Mouse (Mus musculus) embryo, embryonic 10.5 days (tissue): ENCODE measurements around the gene Srebf1.

ENCODE experiments used
- DNase-seq: peaks from one replicate; pipeline ENCODE4 v3.0.0-alpha.2; 2015; ENCODE audit warnings: low spot score

Srebf1 gene

DNA sequence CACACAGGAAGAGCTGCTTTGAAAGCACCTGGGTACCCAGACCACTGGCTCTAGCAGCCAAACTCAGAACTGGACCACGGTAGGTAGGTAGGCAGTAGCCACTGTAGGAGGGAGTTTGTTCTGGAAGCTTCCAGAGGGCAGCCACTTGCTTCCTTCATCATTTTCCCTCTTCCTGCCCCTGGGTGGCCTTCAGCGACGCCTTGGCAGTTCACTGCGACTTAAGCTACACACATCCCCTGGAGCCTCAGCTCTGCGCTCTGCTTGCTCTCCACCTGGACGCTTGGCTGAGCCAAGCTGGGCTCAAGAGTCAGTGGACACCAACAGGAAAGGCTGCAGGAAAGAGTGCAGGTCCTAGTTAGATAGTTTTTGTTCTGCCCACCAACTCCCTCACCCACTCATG is 44.4 kb downstream of the Srebf1 start:
- DNase-seq, result no peak

DNA sequence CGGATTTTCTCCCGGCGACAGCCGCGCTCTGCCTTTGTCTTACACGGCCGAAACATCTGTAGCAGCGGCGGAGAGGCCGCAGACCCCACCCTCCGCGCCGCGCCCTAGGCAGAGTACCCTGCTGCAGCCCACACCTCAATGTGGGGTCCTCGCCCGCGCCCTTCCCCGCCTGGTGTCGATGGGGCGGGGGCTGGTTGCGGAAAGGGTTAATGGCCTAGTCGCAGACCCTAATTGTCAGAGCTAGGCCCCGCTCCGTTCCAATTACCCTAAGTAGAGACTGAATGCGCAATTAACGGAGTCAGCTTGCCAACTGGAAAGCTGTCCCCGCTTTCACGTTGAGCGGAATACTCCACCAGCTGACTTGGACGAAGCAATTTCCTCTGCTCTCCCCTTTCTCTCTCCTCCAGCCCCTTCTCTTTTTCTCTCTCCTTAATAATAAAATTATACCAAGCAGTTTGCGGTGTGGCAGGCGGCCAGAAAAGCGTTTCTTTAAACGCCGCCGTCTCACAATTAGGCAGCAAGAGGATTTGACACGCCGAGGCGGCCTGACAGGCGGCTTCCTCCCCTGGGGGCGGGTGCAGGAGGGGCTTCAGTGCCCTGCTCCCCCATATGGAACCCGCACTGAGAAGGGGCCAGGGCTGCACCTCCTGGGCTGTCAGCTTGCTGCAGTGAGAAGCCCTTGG is 45.3 kb downstream of the Srebf1 start:
- peak; percentile 66 for DNase-seq

DNA sequence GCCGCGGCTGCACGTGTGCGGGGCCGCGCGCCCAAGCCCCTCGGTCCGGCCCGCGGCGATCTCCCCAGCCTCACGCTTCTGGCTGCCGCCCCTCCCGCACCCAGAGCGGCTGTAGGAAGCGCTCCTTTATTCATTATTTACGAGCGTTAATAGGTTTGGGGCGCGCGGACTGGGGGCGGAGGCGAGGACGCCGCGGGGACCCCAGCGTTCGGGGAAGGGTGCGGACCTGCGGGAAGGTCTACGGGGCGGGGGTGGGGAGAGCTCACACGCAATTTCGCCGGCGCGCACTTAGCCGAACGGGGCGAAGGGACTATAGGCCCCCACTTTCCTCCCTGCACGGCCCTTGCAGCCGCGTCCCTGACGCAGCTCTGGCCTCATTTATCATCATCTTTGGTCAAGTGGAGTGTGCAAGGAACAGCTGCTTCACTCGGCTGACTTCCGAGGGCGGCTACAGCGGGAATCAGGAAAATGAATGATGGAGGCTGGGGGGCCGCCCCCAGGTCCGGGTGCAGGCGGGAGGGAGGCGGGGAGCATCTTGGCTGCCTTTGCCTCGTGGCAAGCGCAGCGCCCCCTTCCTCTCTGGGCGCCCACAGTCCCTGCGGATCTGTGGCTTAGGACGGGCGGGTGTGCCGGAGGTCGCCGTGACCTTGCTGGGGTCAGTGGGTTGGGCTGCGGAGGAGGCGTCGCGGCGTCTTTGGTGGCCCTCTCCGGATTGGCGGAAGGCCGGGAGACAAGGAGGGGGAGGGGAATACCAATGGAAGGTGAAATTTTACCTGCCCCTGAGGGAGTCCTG is 46.0 kb downstream of the Srebf1 start:
- peak; percentile 80 for DNase-seq

DNA sequence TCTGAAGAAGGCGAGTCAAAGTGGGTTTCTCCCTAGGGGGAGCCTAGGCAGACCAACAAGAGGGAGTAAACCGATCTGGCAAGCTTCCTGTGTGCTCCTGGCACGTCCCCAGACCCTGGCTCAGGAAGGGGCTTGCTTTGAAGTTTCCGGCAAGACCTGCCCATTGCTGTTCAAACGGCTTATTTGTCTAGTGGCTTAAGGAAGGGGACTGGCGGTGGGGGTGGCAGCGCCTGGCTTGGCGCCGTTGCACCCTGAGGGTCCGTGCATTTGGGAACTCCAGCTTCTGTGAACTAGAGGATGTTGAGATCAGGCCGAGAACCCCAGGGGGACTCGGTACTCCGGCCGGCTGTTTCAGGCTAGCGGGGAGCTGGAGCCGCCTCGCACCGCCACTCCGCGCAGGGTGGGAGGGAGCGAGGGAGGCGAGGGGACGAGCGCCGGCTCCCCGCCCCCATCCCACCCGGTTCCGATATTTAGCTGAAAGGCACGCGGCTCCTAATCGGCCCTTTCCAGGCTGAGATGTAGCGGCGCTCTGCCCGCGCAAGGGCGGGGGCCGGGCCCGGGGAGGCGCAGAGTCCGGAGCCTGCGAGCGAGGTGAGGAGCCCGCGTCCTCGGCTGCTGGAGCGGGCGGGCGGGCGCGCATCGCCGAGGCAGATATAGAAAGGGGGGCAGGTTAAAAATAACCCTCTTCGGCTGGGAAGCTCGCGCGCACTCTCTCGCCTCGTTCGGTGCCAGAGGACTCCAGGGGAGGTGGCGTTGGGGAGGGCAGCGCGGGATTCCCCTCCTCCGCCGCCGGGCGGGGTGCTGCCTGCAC is 46.8 kb downstream of the Srebf1 start:
- DNase-seq, result peak; percentile 70

DNA sequence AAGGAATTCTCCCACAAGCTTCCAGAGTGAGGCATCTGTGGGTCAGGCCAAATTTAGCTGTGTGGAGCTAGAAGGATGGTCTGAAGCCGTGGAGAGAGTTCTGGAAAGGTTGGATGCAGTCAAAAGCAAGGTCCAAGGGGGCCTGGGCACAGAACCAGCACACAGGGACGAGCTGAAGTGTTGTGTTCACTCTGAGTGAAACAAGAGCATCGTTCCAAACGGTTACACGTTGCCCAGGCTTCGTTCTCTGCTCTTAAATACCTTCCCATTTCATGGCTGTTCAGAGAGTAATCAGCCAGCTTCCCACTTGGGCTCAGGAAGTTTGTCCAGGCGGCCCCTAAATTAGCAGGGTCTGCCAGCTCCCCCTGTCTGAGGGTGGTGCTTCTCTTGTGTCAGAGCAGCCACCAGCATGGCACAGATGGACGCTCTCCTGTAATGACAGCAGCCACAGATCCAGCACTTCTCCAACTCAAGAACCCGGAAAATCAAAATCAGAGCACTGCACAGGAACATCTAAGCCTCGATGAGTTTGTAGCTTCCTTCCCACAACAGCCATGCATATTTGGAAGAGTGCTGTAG is 48.7 kb downstream of the Srebf1 start:
- DNase-seq, result no peak

DNA sequence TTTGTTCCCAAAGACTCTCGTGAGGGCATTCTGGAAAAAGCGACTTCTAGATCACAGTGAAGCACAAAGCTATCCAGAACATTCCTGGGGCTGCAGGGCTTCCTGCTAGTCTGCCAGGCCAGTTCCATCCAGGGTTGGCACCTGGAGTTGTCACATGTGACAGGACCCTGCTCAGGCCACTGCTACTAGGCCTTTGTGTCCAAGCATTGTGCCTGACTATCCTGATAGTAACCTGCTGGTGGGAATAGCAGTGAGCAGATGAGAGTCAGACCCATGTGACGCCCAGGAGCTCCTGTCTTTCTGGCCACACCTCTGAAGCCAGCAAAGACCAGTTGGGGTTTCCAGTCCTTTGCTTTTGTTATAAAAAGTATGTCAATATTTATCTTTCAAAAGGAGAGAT is 50.3 kb downstream of the Srebf1 start:
- no peak for DNase-seq

DNA sequence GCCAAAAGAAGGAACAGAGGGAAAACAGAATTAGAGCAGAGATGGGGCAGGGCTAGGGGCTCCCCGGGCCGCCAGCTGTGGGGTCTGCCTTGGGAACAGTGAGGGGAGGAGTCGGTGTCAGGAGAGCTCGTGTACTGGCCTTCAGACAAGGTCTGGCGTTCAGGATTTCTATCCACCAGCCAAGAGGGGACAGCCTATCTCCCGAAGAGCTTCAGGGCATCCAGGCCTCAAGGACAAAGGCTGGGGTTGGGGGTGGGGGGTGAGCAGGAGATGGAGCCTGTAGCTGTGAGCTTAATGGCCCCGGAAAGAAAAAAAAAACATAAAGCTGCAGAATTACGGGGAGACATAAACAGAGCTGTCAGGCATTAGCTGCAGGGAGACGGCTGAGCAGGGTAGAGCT is 53.6 kb downstream of the Srebf1 start:
- no peak for DNase-seq

DNA sequence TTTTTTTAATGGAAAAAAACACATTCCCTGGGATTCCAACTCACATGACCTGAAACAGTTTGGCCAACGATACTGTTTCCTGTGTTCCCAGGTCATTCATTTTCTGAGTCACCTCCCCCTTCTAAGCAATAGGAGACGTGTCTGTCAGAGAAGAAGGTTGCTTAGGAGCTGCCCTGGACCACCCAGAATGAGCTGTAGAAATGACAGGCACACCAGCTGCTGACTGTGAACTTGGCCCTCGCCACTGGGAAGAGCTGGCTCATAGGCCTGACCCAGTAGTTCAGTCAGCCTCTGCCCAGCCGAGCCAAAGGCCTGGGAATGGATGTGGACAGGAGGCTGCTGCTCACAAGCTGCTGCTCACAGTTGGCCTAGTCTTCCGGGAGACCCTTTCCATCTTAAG is 57.3 kb downstream of the Srebf1 start:
- DNase-seq, result peak; percentile 51

DNA sequence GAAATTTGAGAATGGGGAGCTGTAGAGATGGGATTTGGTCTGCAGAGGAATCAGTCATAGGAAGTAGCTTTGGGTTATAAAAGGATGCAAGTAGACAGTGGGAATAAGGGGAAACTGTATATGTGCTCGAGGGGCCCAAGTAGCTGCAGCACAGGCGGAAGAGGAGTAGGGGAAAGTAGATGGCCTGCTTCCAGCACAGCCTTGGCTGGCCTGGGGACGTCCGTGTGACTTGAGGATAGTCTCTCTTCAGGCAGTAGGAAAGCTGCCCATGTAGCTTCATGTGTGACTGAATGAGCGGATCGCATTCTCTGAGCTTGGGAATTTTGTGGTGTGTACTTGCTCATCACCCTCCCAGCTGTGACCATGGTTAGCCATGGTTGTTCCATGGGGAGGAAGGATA is 57.9 kb downstream of the Srebf1 start:
- no peak for DNase-seq

DNA sequence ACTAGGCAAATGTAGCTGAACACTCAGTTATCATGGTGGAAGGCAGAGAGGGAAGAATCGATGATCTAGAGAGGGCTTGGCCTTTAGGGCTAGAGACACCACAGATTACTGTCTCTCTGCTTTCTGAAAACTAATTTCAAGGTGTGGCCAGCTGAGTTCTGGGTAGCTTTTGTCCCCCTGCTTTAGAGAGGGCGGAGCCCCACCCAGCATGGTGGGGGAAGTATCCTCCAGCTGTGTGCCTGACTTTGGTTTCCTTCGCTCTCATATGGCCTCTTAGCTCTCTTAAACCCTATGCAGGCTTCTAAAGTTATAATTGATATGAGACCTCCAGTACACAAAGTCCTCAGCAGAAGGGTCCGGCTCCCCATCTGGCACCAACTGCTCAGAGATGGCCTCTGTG is 59.0 kb downstream of the Srebf1 start:
- no peak for DNase-seq

DNA sequence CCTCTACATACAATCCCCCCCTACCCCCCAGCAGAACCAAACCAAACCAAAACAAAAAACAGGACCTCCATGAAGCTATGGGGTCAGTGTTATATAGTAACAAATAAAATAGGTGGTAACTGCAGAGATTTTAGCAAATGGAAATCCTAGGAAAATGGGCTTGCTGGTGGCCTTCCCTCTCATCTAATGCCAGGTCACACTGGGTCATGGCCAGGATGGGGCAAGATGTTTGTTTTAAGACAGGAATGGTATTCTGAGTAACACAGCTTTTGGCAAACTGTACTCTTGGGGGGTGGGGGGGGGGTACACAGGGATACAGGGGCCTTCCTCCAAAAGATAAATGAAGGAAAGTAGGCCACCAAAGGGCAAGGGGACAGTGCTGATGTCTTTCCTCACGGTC is 59.8 kb downstream of the Srebf1 start:
- no peak for DNase-seq

DNA sequence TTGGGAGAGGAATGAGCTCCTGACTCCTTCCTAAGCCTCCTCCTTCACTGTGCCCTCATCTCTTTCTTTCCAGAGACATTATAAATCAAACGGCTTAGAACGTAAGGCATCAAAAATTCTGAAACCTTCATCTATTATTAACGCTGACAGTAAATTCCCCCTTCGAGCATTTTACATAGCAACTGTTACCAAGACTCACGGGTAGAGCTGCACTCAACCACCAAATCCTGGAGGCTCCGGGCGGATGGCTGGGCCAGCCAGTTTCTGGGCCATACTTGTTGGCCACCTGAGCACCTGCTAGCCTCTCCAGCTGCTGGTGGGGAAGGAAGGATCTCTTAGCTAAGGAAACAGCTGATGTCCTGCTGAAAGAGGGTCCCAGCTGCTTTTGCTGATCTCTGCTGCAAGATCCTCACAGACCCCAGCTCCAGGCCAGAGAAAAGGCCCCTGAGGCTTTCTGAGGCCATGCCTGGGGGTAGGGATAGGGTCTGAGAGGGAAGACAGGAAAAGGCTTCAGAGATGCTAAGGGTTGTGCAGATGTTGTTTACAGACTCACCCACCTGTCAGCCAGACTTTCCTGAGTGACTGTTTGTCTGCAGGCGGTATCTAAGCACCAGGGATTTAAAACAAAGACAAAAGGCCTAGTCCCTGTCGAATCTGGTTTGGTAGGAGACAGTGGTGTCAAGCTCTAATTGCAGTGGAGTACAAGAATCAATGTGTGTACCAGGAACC is 61.1 kb downstream of the Srebf1 start:
- no peak for DNase-seq

DNA sequence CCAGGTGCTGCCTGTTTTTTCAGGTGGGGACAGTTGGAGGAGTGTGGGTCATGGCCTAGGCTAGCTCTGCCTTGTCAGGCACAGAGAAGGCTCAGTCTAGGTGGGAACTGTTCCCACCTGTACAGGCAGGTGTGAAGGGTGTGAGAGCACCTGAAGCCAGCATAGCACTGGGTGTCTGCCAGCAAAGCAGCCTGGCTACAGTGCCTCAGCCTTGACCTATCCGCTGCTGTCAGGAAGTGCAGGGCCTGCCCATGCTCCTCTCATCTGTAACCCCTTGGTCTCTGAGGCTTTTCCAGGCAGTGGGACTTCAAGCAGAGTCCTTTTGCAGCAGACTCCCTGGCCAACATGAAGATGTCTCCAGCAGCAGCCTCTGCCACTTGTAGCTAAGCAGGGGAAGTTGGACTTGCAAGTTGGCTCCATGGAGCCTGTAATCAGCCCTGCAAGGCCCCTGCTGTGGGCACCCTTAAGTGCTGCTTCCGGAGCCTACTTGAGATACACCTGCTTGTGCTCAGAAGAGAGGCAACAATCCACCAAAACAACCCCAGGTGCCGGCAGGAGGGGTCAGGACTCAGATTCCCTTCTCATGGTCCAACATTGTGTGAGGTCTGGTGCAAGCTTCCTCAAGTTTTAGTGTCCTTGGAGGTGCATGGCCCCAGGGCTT is 61.8 kb downstream of the Srebf1 start:
- DNase-seq, result no peak

DNA sequence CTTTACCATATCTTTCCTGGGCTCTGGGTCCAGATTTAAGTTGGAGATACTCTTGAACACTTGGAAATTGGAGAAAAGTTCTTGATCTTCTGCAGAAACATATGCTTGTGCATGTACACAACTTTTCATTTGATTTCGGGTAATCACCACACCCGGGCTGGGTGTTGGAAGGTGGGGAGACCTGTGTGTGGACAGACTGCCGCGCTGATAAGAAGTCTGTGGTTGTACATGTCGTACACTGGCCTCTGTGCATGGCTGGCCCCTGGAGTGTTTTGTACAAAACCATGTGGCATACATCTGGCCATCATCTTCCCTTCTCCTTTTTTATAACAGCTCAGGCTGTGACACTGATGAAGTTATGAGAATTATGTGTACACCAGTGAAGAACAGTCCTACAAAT is 62.4 kb downstream of the Srebf1 start:
- no peak for DNase-seq

DNA sequence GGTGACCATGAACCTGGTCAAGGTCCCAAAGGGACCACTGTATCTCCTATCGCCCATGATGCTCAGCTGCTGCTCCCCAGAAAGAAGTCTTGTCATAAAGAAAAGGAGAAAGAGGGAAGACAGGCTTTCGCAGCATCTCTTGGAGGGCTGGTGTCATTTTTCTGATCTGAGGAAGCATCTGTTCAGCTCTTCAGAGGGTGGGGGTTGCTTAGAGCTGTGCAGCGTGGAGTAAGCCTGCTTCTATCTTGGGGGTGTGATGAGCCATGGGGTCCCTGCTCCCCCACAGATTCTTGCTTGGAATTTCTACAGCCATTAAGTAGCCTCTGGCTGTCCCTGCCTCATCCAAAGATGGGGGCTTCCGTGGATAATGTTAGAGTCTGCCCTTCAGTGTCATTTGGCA is 64.1 kb downstream of the Srebf1 start:
- no peak for DNase-seq

DNA sequence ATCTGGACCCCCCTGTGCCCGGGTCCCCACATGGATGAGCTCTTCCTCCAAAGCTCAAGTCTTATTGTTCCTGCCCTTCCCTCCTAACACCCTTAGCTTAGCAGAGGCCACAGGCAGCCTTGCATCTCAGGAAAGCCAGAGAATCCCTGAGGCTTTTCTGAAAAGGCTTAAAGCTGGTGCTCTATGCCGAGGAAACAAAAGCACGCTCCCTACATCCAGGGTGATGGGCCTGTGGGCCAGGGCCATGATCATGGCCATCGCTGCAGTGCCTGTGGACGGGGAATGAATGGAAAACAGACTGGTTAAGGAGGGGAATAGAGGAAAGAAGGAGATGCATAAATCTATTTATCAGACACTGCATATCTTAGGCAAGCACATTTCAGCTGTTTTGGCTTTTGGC is 66.7 kb downstream of the Srebf1 start:
- DNase-seq, result no peak

DNA sequence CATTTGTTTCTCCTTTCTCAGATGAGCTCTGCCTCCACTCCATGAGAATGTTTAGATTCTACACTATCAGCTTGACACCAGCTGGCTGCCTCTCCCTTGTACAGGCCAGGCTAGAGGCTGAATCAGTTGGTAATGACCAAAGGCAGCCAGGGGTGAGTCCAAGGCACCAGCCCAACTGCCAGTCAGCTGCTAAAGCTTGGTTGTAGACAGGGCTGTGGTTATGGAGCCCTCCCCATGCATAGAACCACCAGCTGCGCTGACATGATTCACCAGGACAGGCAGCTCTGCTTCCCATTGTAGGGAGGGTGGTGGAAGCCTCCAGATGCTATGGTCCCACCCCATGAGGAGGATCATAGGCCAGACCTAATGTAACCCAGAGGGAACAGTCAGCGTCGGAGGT is 68.4 kb downstream of the Srebf1 start:
- DNase-seq, result no peak

DNA sequence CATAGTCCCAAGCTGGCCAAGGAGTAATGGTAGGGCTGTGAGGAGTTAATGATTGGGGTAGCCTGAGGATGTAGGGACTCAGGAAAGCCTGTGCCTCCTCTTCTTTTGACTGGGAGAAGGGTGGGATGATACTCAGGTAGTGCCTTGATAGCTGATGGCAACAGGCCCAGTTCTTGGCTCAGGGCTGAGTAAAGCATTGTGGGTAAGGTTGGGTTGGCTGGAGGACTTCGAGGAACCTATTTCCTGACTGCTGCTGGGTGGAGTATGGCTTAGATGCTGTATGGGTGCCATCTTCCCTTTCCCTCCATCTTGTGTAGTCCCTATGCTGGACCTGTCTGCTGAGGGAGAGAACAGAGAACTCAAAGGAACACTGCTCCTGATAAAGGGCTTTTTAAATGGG is 70.0 kb downstream of the Srebf1 start:
- no peak for DNase-seq

DNA sequence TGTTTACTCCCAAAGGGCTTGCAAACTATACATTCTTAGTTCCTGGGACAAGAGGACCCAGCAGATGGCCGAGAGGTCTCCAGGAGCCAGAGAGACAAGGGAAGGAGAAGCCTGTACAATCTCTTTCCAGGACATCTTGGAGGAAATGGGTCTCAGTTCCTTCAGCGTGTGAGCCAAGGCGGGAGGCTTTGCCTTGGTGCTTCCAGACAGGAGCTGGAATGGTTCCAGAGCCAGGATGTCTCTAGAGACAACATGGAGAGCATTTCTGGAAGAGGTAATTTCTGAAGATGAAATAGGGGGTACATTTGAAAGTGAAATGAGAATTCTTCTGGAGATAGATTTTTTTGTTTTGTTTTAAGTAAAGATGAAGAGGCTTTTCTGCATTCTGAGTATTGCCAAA is 71.7 kb downstream of the Srebf1 start:
- DNase-seq, result no peak
